Mouse (Mus musculus) hindbrain, embryonic 16.5 days (tissue): ENCODE measurements at regions not wholly inside any gene's neighbourhood (a gene's known extent, or its start where the extent isn't known, plus 50 kb on each side); places are given as distances from the start of the nearest gene placed in this dataset.

Experiments
- ATAC-seq: fragments of 200-750 bp; cut with Nextera tagmentation; 2 replicates; pipeline ENCODE4 v1.8.0; 2017; ENCODE audit warnings: moderate TSS enrichment, moderate library complexity
- H3K27ac ChIP-seq: fragments of 300-500 bp; sonication (generic); 2 replicates; pipeline ENCODE4 v1.5.1; 2014; ENCODE audit warnings: low read depth, mild to moderate bottlenecking, control low read depth, low read length, moderate library complexity
- H3K27me3 ChIP-seq: fragments of 300-500 bp; sonication (generic); replicated peaks from 2 replicates; pipeline ENCODE4 v1.6.1; 2014; ENCODE audit warnings: low read length; ENCODE audit not compliant: control insufficient read depth, insufficient read depth
- H3K36me3 ChIP-seq: fragments of 300-500 bp; sonication (generic); 2 replicates; pipeline ENCODE4 v1.6.1; 2014; ENCODE audit warnings: mild to moderate bottlenecking, low read length, moderate library complexity, mixed read lengths; ENCODE audit not compliant: control insufficient read depth, insufficient read depth
- H3K4me1 ChIP-seq: fragments of 300-500 bp; sonication (generic); 2 replicates; pipeline ENCODE4 v1.6.1; 2014; ENCODE audit warnings: low read depth, low read length; ENCODE audit not compliant: control insufficient read depth, insufficient read depth
- H3K4me2 ChIP-seq: fragments of 300-500 bp; sonication (generic); 2 replicates; pipeline ENCODE4 v1.6.1; 2014; ENCODE audit warnings: mild to moderate bottlenecking, low read length, control low read depth, moderate library complexity
- H3K4me3 ChIP-seq: fragments of 300-500 bp; sonication (generic); 2 replicates; pipeline ENCODE4 v1.5.1; 2014; ENCODE audit warnings: mild to moderate bottlenecking, low read length, control low read depth, moderate library complexity
- H3K9ac ChIP-seq: fragments of 300-500 bp; sonication (generic); 2 replicates; pipeline ENCODE4 v1.6.1; 2014; ENCODE audit warnings: low read depth, mild to moderate bottlenecking, control low read depth, low read length, moderate library complexity
- H3K9me3 ChIP-seq: fragments of 300-500 bp; sonication (generic); 2 replicates; pipeline ENCODE4 v1.6.1; 2014; ENCODE audit warnings: mild to moderate bottlenecking, low read length, moderate library complexity; ENCODE audit not compliant: control insufficient read depth
- WGBS: fragments of 180-500 bp; shearing (Covaris S2); extraction: QIAGEN DNeasy Blood & Tissue Kit; methylation state at CpG from one replicate; pipeline ENCODE4 v1.1.7; 2014; 5-methylcytosine and 5-hydroxymethylcytosine counted together

DNA sequence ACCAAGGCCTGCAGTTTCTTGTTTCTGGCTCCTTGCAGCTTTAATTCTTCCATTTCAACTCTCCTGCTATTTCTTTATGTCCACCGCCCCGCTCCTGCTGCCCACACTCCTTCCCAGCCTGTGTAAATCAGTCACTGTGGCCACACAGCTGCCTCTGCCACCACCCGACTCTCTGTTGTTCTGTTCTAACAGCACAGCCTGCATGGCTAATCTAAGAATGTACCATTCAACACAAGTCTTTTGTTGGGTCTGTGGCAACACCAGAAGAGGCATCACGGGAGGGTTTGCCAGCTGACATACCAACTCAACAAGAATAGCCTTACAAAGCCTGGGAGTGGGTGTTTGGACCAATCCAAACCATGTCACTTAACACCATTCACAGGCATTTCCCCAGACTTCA, 264.9 kb upstream of the Pum3 start:
- ATAC-seq: no peak
- Histone ChIP-seq H3K4me1 (no peaks in the 10 kb centered on the region), H3K27ac (no peak overlapping the region), H3K9me3 (peaks cover 6% of the 10 kb centered on the region), H3K4me2 (no peak overlapping the region), H3K36me3 (no peaks in the 10 kb centered on the region), H3K9ac (no peak overlapping the region), H3K4me3 (no peak overlapping the region), H3K27me3 (no peaks in the 10 kb centered on the region)
- 51% methylated on average over 4 of the region's 4 CpGs for WGBS

DNA sequence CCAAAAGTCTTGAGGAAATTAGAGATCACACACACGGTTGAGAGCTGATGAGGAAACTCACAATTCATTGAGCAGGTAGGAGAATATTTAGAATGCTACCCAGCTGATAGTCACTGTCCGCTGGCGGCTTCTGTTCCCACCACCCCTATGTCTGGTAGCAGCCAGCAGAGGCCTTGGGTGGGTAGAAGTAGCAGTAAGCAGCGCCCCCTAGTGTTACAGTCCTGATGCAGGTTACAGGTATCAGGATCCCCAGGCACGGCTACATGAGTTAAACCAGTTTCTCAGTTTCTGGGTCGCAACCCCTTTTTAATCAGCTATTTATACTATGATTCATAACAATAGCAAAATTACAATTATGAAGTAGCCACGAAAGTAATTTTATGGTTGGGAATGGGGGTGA, 264.1 kb upstream of the Pum3 start:
- Histone ChIP-seq H3K4me2 (no peak overlapping the region), H3K4me1 (no peaks in the 10 kb centered on the region), H3K9ac (no peak overlapping the region), H3K27ac (no peak overlapping the region), H3K36me3 (no peaks in the 10 kb centered on the region), H3K4me3 (no peak overlapping the region), H3K27me3 (no peaks in the 10 kb centered on the region), H3K9me3 (peaks cover 6% of the 10 kb centered on the region)
- 81% methylated on average over 7 of the region's 7 CpGs for whole genome bisulfite sequencing
- no peak for ATAC-seq

DNA sequence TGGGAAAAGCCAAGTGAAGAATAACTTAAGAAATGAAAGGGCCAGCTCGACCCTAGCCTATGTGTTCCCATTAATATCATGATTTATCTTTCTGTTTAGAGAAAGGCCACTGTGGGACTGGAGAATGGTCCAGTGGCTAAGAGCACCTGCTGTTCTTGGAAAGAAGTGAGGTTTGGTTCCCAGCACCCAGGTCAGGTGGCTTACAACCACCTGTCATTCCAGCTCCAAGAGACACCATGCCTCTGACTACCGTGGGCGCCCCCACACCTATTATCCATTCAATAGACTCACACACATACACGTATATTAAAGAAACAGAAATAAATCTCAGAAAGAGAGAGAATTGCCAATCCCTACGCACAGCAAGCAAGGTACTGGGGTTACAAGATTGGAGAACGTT, 263.3 kb upstream of the Pum3 start:
- H3K27ac ChIP-seq: no peak overlapping the region
- ATAC-seq: no peak
- no peak overlapping the region for H3K4me3 ChIP-seq
- no peaks in the 10 kb centered on the region for H3K4me1 ChIP-seq
- WGBS: 93% methylated on average over 6 of the region's 6 CpGs
- H3K9ac ChIP-seq: no peak overlapping the region
- peaks cover 6% of the 10 kb centered on the region for H3K9me3 ChIP-seq
- no peak overlapping the region for H3K4me2 ChIP-seq
- no peaks in the 10 kb centered on the region for H3K27me3 ChIP-seq
- no peaks in the 10 kb centered on the region for H3K36me3 ChIP-seq

DNA sequence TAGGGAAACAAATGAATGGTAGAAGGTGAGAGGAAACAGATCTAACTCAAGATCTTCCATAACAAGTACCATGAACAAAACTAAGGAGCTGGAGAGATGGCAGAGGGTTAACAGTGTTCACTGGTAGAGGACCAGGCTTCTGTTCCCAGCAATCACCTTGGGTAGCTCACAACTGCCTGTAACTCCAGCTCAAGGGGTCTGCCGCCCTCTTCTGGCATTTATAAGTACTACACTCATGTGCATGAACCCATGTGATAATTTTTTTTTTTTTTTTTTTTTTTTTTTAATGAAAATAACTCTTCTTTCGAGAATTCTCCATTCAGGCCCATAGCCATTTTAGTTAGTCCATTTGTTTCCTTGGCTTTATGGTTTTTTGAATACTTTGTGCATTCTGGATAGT, 253.8 kb upstream of the Pum3 start:
- Histone ChIP-seq H3K27ac (no peak overlapping the region), H3K36me3 (no peaks in the 10 kb centered on the region), H3K4me3 (no peak overlapping the region), H3K4me1 (no peaks in the 10 kb centered on the region), H3K27me3 (no peaks in the 10 kb centered on the region), H3K9me3 (no peaks in the 10 kb centered on the region), H3K4me2 (no peak overlapping the region), H3K9ac (no peak overlapping the region)
- 57% methylated on average over 2 of the region's 2 CpGs for WGBS
- no peak for ATAC-seq

DNA sequence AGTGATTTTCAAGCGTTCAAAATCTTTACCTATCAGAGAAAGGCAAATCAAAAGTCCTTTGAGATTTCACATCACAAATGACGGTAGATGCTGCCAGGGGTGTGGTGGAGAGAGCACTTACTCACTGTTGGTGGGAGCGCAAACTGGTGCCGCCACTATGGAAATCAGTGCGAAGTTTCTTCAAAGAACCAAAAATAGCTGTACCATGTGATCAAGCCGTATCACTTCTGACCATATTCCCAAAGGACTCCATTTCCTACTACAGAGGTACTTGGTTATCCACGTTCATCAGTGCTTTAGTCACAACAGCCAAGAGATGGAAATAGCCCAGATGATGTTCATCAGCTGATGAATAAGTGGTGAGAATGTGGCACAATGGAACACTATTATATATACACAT, 249.8 kb upstream of the Pum3 start:
- WGBS: 82% methylated on average over 7 of the region's 7 CpGs
- H3K4me2 ChIP-seq: no peak overlapping the region

DNA sequence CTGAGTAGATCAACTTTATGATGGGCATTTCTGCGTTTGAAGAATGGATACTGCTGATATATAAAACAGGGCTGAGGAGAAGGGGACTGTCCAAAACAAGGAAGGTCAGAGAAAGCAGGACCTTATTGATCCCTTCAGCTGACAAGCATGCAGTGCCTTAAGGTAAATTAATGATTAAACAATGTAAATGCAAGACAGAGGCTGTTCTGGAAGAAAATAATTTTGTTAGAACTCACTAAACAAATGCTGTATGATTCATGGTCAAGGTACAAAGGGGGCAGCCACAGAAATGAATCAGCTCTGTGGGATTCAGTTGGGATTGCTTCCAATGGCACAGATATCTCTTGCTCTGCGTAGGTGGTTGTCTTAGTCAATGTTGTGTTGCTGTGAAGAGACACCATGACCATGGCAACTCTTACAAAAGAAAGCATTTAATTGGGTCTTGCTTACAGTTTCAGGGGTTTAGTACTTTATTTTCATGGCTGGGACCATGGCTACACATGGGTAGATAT, 243.1 kb upstream of the Pum3 start:
- no peaks in the 10 kb centered on the region for H3K36me3 ChIP-seq
- ATAC-seq: no peak
- no peak overlapping the region for H3K4me2 ChIP-seq
- no peak overlapping the region for H3K27ac ChIP-seq
- no peak overlapping the region for H3K4me3 ChIP-seq
- H3K9ac ChIP-seq: no peak overlapping the region
- H3K27me3 ChIP-seq: no peaks in the 10 kb centered on the region
- H3K4me1 ChIP-seq: no peaks in the 10 kb centered on the region
- H3K9me3 ChIP-seq: no peaks in the 10 kb centered on the region
- WGBS: 87% methylated on average over 2 of the region's 2 CpGs

More for the DNA sequence above, 249.8 kb upstream of the Pum3 start:
- no peak overlapping the region for H3K27ac ChIP-seq
- no peak for ATAC-seq
- H3K36me3 ChIP-seq: no peaks in the 10 kb centered on the region
- H3K9ac ChIP-seq: no peak overlapping the region
- H3K9me3 ChIP-seq: no peaks in the 10 kb centered on the region
- no peaks in the 10 kb centered on the region for H3K27me3 ChIP-seq
- H3K4me1 ChIP-seq: no peaks in the 10 kb centered on the region
- no peak overlapping the region for H3K4me3 ChIP-seq

DNA sequence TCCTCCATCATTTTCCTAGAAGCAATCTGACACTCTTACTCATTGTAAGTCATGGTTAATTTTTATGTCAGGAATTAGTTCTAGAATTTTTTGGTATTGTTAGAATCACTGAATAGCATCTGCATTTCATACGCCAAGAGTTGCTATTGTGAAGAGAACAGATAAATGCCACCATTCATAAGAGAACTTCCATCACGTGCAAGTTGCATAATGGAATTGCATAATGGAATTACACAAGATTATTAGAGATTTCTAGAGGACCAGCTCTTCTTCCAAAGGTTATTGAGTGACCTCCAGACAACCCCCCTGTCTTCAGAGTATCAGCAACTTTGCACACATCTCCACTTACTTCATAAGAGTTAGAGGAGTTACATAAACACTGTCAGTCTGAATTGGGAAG, 233.7 kb upstream of the Pum3 start:
- no peak overlapping the region for H3K9ac ChIP-seq
- no peaks in the 10 kb centered on the region for H3K36me3 ChIP-seq
- ATAC-seq: no peak
- WGBS: 66% methylated on average over 2 of the region's 2 CpGs
- H3K27me3 ChIP-seq: no peaks in the 10 kb centered on the region
- H3K4me1 ChIP-seq: no peaks in the 10 kb centered on the region
- H3K9me3 ChIP-seq: no peaks in the 10 kb centered on the region
- H3K4me2 ChIP-seq: no peak overlapping the region
- H3K4me3 ChIP-seq: no peak overlapping the region
- no peak overlapping the region for H3K27ac ChIP-seq

DNA sequence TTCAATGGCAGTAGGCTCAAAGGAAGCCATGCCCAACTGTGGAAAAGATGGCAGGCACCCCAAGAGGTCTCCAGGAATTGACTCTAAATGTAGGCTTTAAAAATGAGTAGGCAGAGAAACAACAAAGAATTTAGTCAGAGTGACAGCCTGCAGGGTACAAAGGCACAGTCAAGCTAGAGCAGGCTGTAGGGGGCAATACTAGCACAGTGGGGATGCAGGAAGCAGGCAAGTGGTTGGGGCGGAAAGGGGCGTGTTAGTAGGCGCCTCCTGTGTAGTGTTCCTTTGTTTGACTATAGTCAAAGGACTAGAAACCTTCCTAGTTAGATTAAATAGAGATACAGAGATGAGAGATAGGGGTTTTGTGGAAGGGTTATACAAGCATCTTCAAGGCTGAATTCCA, 211.4 kb upstream of the Pum3 start:
- Histone ChIP-seq H3K4me3 (no peak overlapping the region), H3K36me3 (no peaks in the 10 kb centered on the region), H3K9ac (no peak overlapping the region), H3K27ac (no peak overlapping the region), H3K4me1 (no peaks in the 10 kb centered on the region), H3K9me3 (no peaks in the 10 kb centered on the region), H3K27me3 (no peaks in the 10 kb centered on the region), H3K4me2 (no peak overlapping the region)
- ATAC-seq: no peak
- WGBS: 18% methylated on average over 3 of the region's 3 CpGs

DNA sequence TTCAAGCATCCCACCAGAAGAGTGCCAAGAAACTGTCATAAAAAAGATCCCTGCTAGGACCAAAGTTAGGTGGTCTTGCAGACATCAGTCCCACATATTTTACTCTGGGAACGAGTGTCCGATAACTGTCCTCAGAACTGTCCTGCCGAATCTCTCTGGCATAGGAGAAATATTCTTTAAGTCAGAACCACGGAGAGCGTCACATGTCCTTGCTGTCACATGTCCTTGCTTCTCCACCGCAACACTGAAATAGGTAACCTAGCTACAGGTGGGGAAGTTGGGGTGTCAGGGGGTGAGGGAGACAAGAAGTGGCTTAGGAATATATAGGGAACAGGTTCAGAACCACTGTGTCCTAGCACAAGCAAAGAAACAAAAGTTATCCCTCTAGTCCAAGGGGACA, 203.5 kb upstream of the Pum3 start:
- Histone ChIP-seq H3K4me1 (no peaks in the 10 kb centered on the region), H3K4me2 (no peak overlapping the region), H3K27ac (no peak overlapping the region), H3K4me3 (no peak overlapping the region), H3K9me3 (no peaks in the 10 kb centered on the region), H3K27me3 (no peaks in the 10 kb centered on the region), H3K36me3 (no peaks in the 10 kb centered on the region), H3K9ac (no peak overlapping the region)
- ATAC-seq: no peak
- WGBS: 86% methylated on average over 6 of the region's 6 CpGs

DNA sequence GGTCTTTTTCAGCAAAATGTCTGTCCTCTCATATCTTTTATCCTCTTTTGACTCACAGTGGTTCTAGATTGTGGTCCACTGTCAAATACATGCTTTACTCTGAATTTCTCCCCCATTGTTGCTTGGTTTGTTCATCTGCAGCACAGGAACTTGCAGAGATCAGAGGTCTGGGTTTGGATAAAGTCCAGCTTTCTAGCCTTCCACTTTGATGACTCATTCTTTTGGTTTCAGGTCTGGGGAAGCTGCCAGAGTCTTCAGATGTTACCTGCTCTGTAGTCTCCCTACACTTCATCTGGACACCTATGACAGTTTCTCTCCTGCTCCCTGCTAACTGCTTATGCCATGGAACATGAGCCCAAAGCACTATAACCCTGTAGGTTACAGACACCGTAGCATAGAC, 198.0 kb upstream of the Pum3 start:
- no peaks in the 10 kb centered on the region for H3K36me3 ChIP-seq
- ATAC-seq: no peak
- H3K27me3 ChIP-seq: no peaks in the 10 kb centered on the region
- H3K4me1 ChIP-seq: no peaks in the 10 kb centered on the region
- H3K4me2 ChIP-seq: no peak overlapping the region
- no peak overlapping the region for H3K4me3 ChIP-seq
- WGBS: 96% methylated on average over 1 of the region's 1 CpGs
- no peak overlapping the region for H3K27ac ChIP-seq
- H3K9me3 ChIP-seq: no peaks in the 10 kb centered on the region
- H3K9ac ChIP-seq: no peak overlapping the region
